Mouse (Mus musculus) adrenal gland, postnatal 4 days (tissue): ENCODE results near the gene Map2k2. TPM values are rescaled to one million over a fixed set of nuclear protein-coding genes. Genes with fewer than 3 reads are reported as not detected.
"Not testable (repeated sequence)": the region's sequence is repeated elsewhere in the genome, so short reads cannot be mapped to it uniquely, and the experiment has no call there.

Source experiments
- DNase-seq, 2 experiments: peaks; one replicate each; pipeline ENCODE4 v3.0.0; 2021 to 2022; ENCODE audit warnings: low spot score in 2 of 2, mixed read lengths in 2 of 2
- microRNA-seq: library from miRNA; unstranded; fragments of <30 nt; microRNA quantifications from one replicate; pipeline ENCODE4 v1.2.0, GENCODE M21; 2021
- total RNA-seq, 2 experiments: library from RNA; stranded (reverse); gene quantifications; 2 replicates each; pipeline ENCODE4 v1.2.3; 2021

Map2k2 gene
- total RNA-seq, 2 experiments from 2014 or later: 149 to 157 TPM

DNA sequence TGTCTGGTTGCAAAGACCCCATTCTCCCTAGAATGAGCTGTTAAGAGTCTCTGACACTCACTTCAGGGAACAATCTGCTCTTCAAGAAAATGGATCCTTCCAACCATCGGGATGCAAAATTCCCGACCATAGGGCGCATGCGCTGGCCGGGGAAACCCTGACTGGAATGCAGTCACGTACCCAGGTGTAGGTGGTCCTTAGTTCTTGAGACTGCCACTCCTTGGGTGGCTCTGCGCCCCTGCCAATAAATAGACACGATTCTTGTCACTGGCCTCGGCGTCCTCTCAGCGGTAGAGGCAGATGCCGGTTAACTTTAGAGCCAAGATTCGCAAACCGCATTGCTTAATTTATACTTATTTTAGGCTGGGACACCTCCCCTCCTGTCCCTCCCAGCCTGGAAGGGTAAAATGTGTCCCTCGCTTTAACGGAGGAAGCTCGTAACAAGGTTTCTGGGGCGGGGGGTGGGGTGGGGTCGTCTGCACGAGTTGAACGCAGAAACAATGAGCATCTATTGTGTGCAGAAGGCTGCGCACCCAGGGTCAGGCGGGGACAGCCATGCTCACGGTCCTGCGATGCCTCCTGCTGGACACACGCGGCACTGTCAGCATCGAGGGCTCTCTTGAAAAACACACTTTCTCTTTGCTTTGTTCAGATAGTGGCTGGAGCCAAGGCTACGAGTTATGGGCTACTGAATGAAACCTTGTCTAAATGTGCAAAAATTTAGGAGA is 69.1 kb downstream of the Map2k2 start:
- peak; percentile 78 to 86 for DNase-seq

GRCm38 (mm10) chr10:81175345-81175701 is 69.6 kb downstream of the Map2k2 start:
- DNase-seq: not testable (repeated sequence)

DNA sequence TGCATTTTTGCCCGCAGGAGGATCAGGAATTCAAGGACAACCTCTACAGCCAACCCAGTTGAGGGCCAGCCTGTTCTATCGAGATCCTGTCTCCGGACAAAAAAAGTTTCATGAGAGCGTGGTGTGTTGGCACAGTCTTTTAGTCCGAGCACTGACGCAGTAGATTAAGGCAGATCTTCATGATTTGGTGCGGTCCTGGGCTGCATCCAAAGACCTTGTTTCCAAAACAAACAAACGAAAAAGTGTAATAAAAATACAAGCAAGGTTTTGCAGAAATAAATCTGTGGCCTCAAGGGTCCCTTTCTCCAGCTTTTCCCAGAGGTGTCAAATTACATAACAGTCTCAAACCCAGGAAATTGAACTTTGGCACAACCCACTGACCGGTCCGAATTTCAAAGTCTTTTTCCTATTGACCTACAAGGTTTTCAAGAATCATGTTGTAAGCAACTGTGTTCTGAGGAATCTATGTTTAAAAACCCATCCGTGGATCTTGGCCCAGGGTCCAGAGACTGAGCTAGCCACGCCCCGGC is 70.3 kb downstream of the Map2k2 start:
- DNase-seq: no peak

- DNase-seq: peak; percentile 98 to 99
Observed at GRCm38 (mm10) chr10:81176466-81177271, 71.0 kb downstream of the Map2k2 start, which contains the start of gene Eef2. Gene Eef2, plus strand, starts transcription at chr10:81176631.

- no peak for DNase-seq
Observed at GRCm38 (mm10) chr10:81177491-81177925, 71.8 kb downstream of the Map2k2 start.

DNA sequence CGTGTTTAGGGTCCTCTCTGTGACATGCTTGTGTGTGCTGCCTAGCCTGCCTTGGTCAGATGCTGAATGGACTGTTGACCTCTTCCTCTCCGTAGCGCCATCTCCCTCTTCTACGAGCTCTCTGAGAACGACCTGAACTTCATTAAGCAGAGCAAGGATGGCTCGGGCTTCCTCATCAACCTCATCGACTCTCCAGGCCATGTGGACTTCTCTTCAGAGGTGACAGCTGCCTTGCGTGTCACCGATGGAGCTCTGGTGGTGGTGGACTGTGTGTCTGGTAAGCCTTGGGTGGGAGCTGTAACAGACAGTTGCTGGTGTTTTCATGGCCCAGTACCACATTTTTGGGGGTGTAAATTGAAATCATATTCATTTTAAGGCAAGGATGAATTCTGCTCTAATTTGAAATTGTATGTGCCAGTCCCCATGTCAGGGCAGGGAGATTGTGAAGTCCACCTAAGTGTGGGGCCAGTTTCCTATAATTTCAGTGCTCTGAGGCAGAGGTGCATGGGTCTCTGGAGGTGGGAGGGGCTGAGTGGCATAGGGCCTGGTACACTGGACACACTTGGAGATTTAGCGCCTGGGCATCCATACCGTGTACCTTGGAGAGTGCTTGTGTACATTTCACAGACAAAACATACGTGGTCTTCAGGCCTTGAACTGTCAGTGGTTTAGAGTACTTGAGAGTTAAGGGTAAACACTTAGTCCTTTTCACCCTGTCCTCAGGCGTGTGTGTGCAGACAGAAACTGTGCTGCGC is 72.4 kb downstream of the Map2k2 start:
- no peak for DNase-seq

DNA sequence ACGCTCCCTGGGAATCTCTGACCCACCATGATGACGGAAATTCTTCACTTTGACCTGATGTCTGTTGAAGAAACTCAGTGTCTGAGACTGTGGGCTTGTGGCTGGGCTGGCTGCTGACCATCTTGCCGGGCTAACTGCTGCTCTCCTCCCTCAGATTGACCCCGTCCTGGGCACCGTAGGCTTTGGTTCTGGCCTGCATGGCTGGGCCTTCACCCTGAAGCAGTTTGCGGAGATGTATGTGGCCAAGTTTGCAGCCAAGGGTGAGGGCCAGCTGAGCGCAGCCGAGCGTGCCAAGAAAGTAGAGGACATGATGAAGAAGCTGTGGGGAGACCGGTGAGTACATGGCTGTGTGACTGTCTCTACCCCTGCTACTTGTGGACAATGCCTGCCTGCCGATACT is 73.2 kb downstream of the Map2k2 start:
- no peak for DNase-seq

- no peak for DNase-seq
Observed at GRCm38 (mm10) chr10:81179451-81180342, 74.0 kb downstream of the Map2k2 start.

DNA sequence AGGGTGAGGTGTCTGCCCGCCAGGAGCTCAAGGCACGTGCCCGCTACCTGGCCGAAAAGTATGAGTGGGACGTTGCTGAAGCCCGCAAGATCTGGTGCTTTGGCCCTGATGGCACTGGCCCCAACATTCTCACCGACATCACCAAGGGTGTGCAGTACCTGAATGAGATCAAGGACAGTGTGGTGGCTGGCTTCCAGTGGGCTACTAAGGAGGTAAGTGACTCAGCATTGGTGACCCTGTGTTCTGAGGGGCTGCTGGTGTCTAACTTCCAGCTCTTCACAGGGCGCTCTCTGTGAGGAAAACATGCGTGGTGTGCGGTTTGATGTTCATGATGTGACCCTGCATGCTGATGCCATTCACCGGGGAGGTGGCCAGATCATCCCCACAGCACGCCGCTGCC is 75.2 kb downstream of the Map2k2 start:
- DNase-seq: no peak

GRCm38 (mm10) chr10:81181860-81182259 is 76.1 kb downstream of the Map2k2 start:
- not testable (repeated sequence) for DNase-seq

DNA sequence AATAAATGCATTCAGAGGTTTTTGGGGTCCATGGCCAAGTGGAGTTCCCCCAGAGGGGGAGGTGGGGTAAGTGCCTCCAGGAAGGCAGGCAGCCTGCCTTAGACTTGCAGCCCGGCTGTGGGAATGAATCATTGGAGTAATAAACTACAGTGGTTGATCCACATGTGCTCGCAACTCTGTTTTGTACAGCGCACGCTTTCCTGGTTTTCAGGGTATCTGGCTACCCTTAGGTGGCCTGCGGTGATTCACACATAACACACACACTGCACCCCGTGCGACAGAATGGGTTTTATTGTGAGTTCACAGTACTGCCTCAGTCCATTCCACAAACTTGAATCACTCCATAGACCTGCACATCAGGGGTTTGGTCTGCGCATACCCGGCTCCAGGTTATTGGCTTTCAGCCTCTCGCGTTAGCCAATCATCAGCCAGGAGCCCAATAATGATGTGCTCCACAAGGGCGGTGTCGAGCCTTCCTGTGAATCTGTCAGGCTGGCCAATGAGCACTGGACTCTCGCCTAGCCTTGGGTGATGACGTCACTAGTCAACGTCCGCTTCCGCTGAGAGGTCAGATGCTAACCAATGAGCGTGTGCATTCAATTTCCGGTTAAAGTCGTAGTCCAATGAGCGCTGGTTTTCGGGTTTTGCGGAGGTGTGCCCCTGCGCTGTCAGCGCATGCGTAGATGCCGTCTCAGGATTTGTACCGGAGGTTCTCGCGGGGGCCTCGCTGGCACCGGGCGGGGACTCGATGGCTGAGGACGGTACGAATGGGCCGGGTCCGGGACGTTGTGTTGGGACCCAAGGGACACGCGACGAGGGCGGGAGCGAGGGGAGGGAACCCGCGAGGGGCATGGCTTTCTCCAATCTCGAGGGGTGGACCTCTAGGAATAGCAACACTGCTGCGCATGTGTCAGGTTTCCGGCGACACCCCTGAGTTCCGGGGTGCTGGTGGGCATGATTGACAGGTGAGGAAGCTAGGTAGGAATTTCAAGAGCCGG is 76.9 kb downstream of the Map2k2 start, which contains the start of gene Dapk3:
Gene Dapk3 (plus strand): TSS at position 670 of the 998 bp plus-strand sequence.
- DNase-seq: peak; percentile 85 to 91

Small RNAs within 50 kb of the gene (microRNA-seq; reads per million reads assigned to microRNA genes)
- gene Mir5615-1 (not detected), gene Mir5615-2 (not detected)

Other genes starting within 250 kb of the Map2k2 start
- gene Tmprss9, start 234.1 kb upstream of the Map2k2 start, total RNA-seq: not detected
- 100 to 1,000 TPM; 162 to 179 TPM for gene Timm13, start 204.9 kb upstream of the Map2k2 start, total RNA-seq
- gene Lmnb2, start 187.7 kb upstream of the Map2k2 start, total RNA-seq: 10 to 100 TPM; 18.5 to 23.1 TPM
- 10 to 100 TPM; 10.9 to 11.1 TPM for gene Gadd45b, start 175.8 kb upstream of the Map2k2 start, total RNA-seq
- gene Gng7, start 91.0 kb upstream of the Map2k2 start, total RNA-seq: 1 to 10 TPM; 5.4 to 6.7 TPM
- gene Diras1, start 80.3 kb upstream of the Map2k2 start, total RNA-seq: 1 to 10 TPM; 2.9 to 3.5 TPM
- gene Slc39a3, start 68.5 kb upstream of the Map2k2 start, total RNA-seq: 10 to 100 TPM; 32.9 to 36.3 TPM
- gene Sgta, start 45.7 kb upstream of the Map2k2 start, total RNA-seq: 100 to 1,000 TPM; 158 to 163 TPM
- gene Thop1, start 35.9 kb upstream of the Map2k2 start, total RNA-seq: 10 to 100 TPM; 39.1 to 46.7 TPM
- 10 to 100 TPM in 1 of 2 experiments, 1 to 10 TPM in 1; 2.3 to 16.6 TPM for gene Creb3l3, start 7.0 kb upstream of the Map2k2 start, total RNA-seq
- gene Zbtb7a, start 29.3 kb downstream of the Map2k2 start, total RNA-seq: 10 to 100 TPM; 71.8 to 76.6 TPM
- 10 to 100 TPM; 34.0 to 34.4 TPM for gene Pias4, start 62.0 kb downstream of the Map2k2 start, total RNA-seq
- gene Eef2, start 70.7 kb downstream of the Map2k2 start, total RNA-seq: 1,000 to 10,000 TPM; 1,728 to 1,734 TPM
- 10 to 100 TPM; 53.4 to 63.6 TPM for gene Dapk3, start 77.1 kb downstream of the Map2k2 start, total RNA-seq
- gene 4930442H23Rik, start 77.9 kb downstream of the Map2k2 start, total RNA-seq: not detected
- gene Nmrk2, start 96.1 kb downstream of the Map2k2 start, total RNA-seq: under 1 TPM in 1 of 2 experiments, not detected in 1; 0.20 TPM
- gene Atcay, start 124.9 kb downstream of the Map2k2 start, total RNA-seq: 1 to 10 TPM; 5.3 to 5.4 TPM
- 10 to 100 TPM; 20.9 to 21.7 TPM for gene Zfr2, start 127.2 kb downstream of the Map2k2 start, total RNA-seq
- 1 to 10 TPM; 2.9 to 3.0 TPM for gene Matk, start 147.0 kb downstream of the Map2k2 start, total RNA-seq
- gene Mrpl54, start 161.0 kb downstream of the Map2k2 start, total RNA-seq: 100 to 1,000 TPM; 107 to 108 TPM
- gene Apba3, start 161.0 kb downstream of the Map2k2 start, total RNA-seq: 10 to 100 TPM; 47.8 to 49.5 TPM
- 1 to 10 TPM; 1.8 to 3.1 TPM for gene Tjp3, start 185.7 kb downstream of the Map2k2 start, total RNA-seq
- gene Pip5k1c, start 187.0 kb downstream of the Map2k2 start, total RNA-seq: 10 to 100 TPM; 65.2 to 71.1 TPM
- 10 to 100 TPM; 43.8 to 44.4 TPM for gene Cactin, start 215.2 kb downstream of the Map2k2 start, total RNA-seq
- 10 to 100 TPM; 27.3 to 30.6 TPM for gene Tbxa2r, start 222.8 kb downstream of the Map2k2 start, total RNA-seq
- gene Gipc3, start 237.4 kb downstream of the Map2k2 start, total RNA-seq: 1 to 10 TPM; 2.3 to 2.6 TPM
- 100 to 1,000 TPM; 107 to 108 TPM for gene Hmg20b, start 244.6 kb downstream of the Map2k2 start, total RNA-seq